Mouse (Mus musculus) MN1 (cell line): ENCODE measurements at regions not wholly inside any gene's neighbourhood (a gene's known extent, or its start where the extent isn't known, plus 50 kb on each side); places are given as distances from the start of the nearest gene placed in this dataset.

Experiments
- DNase-seq: peaks from one replicate; pipeline ENCODE4 v3.0.0-alpha.2; 2016; ENCODE audit warnings: low spot score

- no peak for DNase-seq
Measured at GRCm38 (mm10) chr16:26302045-26302444, 69.6 kb downstream of the Cldn1 start.

DNA sequence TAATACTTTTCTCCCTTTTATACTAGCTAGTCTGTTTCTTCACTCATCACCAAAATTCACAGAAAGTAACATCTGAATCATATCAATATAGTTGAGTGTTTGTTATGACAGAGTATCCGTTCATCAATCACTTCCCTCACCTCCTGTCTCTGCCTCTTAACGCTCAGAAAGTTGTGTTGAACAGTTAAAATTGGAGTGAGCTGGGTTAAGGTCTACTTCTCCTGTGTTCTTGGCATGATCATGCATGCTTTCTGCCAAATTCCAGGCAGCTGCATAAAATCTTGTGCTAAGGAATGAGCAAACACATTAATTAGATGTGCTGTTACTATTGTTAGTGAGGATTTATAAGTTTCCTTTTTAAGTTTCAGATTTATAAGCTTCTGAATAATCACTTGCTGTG, 79.9 kb downstream of the Cldn1 start:
- no peak for DNase-seq

DNA sequence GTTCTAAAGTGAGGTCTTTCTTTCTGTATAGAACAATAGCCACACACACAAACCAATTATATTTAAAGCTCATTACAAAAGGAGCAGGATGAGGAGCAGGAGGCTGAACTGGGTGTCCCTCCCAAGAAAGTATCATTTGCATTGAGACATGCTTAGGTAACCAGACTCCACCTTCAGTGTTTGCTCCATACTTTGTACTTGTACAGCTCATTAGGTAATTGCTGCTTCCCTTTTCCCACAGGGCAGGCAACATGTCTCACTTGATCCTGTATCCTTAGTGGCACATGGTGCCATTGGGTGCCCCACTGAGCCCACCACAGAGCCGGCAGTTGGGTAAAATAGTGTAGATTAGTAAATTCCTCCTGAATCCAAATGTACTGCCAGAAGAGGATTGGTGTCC, 86.0 kb downstream of the Cldn1 start:
- DNase-seq = no peak

- DNase-seq = no peak
Measured at GRCm38 (mm10) chr16:26284713-26285112, 86.9 kb downstream of the Cldn1 start.

DNA sequence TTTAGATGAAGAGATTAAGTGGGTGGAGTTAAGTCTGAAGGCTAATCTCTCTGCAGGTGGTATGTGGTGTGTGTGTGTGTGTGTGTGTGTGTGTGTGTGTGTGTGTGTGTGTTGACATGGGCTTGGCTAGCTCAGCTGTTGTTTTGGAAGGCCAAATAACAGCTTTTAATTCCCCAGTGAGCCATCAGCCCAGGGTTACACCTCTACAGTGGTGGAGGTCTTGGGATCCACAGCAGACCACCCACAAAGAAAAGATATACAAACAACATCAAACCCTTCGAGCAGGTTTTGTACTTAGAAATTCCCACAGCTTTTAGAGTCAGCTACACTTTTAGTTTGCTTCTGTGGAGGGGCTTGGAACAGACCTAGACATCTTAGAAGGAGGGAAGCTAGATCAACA, 89.2 kb downstream of the Cldn1 start:
- no peak for DNase-seq

- DNase-seq = no peak
Measured at GRCm38 (mm10) chr16:26281496-26281895, 90.1 kb downstream of the Cldn1 start.

DNA sequence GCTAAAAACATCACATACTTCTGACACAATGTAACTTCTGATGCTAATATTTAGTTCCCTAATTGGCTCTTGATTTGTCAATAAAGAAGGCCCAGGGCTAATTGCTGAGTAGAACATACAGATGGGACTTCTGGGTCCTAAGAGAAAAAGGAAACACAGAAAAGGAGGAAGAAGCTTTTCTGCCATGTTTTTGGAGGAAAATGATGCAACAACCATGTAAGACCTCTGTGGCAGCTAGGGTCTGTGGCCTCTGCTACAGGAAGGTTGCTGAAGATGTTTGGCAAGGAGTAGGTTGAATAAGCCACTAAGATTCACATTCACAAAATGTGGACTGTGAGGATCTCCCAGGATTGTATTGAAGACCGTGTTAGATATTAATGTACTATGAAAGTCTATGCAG, 94.9 kb downstream of the Cldn1 start:
- DNase-seq = no peak

GRCm38 (mm10) chr16:26252824-26253223, 118.8 kb downstream of the Cldn1 start:
- DNase-seq = no peak

- DNase-seq = no peak
Measured at GRCm38 (mm10) chr16:26251698-26252097, 119.9 kb downstream of the Cldn1 start.

DNA sequence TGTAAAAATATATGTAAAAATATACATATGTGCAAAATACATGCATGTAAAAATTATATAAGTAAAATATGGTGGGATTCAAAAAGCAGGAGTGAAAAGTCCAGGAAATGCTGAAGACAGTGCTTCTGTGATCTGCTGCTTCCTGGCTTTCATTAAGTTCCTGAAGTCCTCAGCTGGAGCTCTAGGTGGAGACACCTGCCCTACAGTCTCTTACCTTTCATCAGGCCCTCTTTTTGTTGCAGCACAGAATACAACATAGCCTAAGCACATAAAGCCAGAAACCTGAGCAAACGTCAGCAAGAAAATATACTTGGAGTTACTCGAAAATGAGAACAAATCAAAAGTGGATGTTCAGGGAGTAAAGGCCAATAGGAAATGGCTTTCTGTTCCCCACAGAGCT, 120.6 kb downstream of the Cldn1 start:
- DNase-seq = no peak

DNA sequence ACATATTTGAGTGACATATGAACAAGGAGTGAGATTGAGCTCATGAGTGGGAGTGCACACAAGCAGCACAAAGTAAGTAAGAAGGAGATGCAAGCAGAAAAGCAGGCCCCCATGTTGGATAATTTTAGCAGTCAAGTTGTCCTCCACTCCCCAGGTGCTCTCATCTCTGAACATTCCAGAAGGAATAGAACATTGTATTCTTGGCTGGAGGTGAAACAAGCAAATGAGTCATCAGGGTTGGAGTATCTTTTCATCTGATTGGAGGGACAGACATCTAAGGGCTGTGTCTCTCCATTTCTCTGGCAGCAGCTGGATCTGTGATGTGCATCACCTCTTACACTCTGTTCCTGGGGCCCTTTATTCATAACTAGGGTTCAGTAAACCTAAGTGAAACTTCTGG, 122.7 kb downstream of the Cldn1 start:
- DNase-seq = no peak

DNA sequence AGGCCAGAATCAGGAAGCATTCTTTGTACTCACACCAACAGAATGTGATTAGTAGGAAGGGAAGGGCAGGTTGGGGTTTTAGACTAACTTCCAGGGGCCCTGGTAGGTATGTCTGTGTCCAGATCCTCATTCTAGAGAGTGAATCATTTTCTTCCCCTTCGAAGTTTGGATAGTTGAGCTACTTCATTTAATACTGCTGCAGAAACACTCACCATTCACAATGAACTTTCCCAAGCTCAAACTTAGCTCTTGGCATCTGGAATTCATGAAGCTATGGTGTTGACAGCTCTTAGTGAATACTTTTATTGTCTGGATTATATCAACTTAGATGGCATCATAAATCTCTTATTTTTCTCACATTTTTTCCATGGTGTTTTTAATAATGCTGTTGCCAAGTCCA, 123.7 kb downstream of the Cldn1 start:
- no peak for DNase-seq

- no peak for DNase-seq
Measured at GRCm38 (mm10) chr16:26235239-26235638, 129.7 kb upstream of the P3h2 start.

DNA sequence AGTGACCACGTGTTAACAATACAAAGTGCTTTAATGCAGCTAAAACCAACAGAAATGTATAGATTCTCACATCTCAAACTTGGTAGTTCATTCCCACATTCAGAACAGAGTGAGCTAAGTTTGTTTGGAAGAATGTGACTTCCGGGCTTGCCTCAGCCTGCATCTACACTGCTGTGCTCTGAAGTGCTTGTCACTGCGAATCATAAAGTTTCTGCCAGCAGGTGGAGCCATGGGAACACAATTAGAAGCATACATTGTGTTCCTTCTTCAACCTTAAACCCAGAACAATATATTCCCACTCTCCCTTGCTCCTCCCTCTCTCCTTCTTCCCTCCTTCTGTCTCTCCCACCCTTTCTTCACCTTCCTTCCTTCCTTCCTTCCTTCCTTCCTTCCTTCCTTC, 128.5 kb upstream of the P3h2 start:
- peak; percentile 36 for DNase-seq

- DNase-seq = no peak
Measured at GRCm38 (mm10) chr16:26231110-26231509, 125.5 kb upstream of the P3h2 start.

GRCm38 (mm10) chr16:26211418-26211817, 105.8 kb upstream of the P3h2 start:
- DNase-seq = no peak

DNA sequence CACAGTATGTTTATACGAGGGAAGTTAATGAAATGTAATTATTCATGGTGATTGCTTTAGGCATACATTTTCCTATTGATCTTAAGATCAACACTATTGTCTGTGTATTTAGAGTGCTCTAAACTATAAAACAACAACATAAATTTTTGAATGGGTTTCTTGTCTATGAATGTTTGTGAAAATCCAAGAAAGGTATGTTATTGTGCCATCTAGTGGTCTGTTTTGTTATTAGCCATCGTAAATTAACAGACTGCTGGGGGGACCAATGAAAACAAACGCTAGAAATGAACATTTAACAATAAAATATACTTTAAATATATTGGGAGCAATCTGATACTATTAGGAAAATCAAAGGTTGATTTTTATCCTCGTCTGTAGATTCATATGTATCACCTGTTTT, 93.5 kb upstream of the P3h2 start:
- no peak for DNase-seq

DNA sequence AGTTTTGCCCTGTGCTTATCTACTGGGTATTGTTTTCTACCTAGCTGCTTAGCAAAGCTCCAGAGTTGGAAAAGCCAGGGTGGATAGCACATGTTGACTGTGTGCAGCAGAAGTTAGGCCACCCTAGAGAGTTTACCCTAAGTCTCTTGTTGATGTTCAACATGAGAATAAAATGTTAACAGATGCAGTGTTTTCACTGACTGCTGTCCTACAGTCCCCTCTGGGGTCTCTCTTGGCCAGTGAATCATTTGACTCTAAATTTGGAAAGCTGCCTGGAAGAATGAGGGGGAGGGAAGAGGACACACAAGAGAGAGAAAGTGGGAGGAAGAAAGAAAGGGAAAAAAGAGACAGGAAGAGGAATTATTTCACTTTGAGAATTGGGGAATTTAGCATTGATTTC, 90.8 kb upstream of the P3h2 start:
- no peak for DNase-seq

DNA sequence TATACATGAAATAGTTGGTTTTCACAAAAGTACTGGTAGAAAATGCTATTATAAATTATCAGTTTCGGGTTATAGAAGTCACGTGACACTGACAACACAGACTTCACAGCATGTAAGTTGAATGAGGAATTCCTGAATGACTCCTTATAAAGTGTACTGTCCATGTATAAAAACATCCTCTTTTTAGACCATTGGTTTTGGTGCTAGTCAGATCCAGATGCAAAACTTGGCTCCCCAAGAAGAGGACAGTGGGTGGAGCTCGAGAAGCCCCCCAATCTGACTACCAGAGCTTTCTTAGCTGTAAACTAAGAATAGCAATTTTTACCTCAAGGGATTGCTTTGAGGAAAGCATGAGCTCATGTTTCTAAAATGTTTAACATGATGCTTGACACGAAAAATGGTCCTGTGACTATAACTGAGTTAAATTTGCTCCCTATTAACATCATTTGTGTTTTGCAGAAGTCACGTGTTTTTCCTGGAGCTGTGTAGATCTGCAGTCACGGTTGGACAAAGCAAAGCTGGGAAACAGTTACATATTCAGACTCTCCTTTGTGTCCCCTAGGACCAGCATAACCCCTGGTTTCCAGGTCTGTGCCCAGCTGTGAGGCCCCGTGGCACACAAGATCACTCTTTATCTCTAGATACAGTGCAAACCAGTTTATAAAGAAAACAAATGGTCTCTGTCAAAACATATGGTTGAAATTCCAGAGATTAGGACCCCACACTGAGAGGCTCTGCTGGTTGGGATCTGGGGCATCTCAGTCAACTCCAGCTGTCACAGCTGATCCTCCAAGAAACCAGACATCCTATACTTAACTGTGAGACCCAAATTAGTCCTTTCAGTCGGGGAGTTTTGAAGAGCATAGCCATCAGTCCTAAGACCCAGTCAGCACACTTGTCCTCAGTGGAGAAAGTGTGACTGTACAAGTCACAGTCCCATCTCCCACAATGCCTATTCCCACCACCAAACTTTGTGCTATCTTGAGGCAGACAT, 80.0 kb upstream of the P3h2 start:
- DNase-seq = no peak

GRCm38 (mm10) chr16:26184647-26185262, 79.2 kb upstream of the P3h2 start:
- no peak for DNase-seq

- no peak for DNase-seq
Measured at GRCm38 (mm10) chr16:26183530-26183929, 77.9 kb upstream of the P3h2 start.

DNA sequence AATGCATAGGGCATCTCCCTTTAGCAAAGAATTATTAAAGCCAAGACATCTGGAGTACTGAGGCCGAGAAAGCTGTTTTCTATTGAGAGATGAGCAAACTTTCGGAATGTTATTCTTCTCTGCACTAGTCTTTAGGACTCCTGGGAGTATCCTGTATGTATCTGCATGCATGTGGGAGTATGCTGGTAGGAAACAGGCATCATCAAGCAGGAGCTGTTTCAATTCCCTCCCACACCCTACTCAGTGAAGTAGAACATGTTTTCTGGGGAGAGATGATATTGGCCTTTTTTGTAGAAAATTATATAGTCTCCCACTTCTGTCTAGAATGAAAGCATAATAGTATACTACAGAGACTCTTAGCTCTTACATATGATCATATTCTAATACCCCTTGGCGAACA, 76.1 kb upstream of the P3h2 start:
- no peak for DNase-seq

GRCm38 (mm10) chr16:26171441-26171840, 65.9 kb upstream of the P3h2 start:
- no peak for DNase-seq

- DNase-seq = no peak
Measured at GRCm38 (mm10) chr16:26169382-26169781, 63.8 kb upstream of the P3h2 start.
